Mouse (Mus musculus) forebrain, postnatal 0 days (tissue): ENCODE measurements at regions not wholly inside any gene's neighbourhood (a gene's known extent, or its start where the extent isn't known, plus 50 kb on each side); places are given as distances from the start of the nearest gene placed in this dataset.

Experiments used
- ATAC-seq: fragments of 200-750 bp; cut with Nextera tagmentation; 2 replicates; pipeline ENCODE4 v1.8.0; 2017; ENCODE audit warnings: mild to moderate bottlenecking, moderate library complexity
- DNase-seq: peaks from one replicate; pipeline ENCODE4 v3.0.0-alpha.2; 2015
- H3K27ac ChIP-seq: fragments of 300-500 bp; sonication (generic); 2 replicates; pipeline ENCODE4 v1.5.1; 2014; ENCODE audit warnings: low read depth, mild to moderate bottlenecking, antibody characterized with exemption, low read length, moderate library complexity, mixed read lengths
- H3K27me3 ChIP-seq: fragments of 300-500 bp; sonication (generic); 2 replicates; pipeline ENCODE4 v1.6.1; 2014; ENCODE audit warnings: mild to moderate bottlenecking, low read length, mixed read lengths; ENCODE audit not compliant: insufficient read depth
- H3K36me3 ChIP-seq: fragments of 300-500 bp; sonication (generic); 2 replicates; pipeline ENCODE4 v1.6.1; 2014; ENCODE audit warnings: mild to moderate bottlenecking, moderate library complexity; ENCODE audit not compliant: insufficient read depth
- H3K4me1 ChIP-seq: fragments of 300-500 bp; sonication (generic); 2 replicates; pipeline ENCODE4 v1.6.1; 2014; ENCODE audit warnings: antibody characterized with exemption; ENCODE audit not compliant: insufficient read depth
- H3K4me2 ChIP-seq: fragments of 300-500 bp; sonication (generic); 2 replicates; pipeline ENCODE4 v1.6.1; 2014; ENCODE audit warnings: low read depth, mild to moderate bottlenecking, moderate library complexity
- H3K4me3 ChIP-seq: fragments of 300-500 bp; sonication (generic); 2 replicates; pipeline ENCODE4 v1.5.1; 2014; ENCODE audit warnings: low read depth, low read length, mixed read lengths
- H3K9ac ChIP-seq: fragments of 300-500 bp; sonication (generic); 2 replicates; pipeline ENCODE4 v1.6.1; 2014; ENCODE audit warnings: mild to moderate bottlenecking
- H3K9me3 ChIP-seq: fragments of 300-500 bp; sonication (generic); 2 replicates; pipeline ENCODE4 v1.6.1; 2016; ENCODE audit warnings: low read length
- CTCF ChIP-seq: sonication (generic); IDR thresholded peaks from 2 replicates; pipeline ENCODE4 v1.5.1; 2016; ENCODE audit warnings: antibody characterized with exemption, control low read depth, low read depth
- WGBS: fragments of 180-500 bp; shearing (Covaris S2); extraction: QIAGEN DNeasy Blood & Tissue Kit; methylation state at CpG from one replicate; pipeline ENCODE4 v1.1.7; 2014; 5-methylcytosine and 5-hydroxymethylcytosine counted together

GRCm38 (mm10) chr8:30863017-30863416 is 2565.5 kb upstream of the 5930422O12Rik start:
- 12% methylated on average over 4 of the region's 4 CpGs for WGBS
- Histone ChIP-seq H3K9me3 (no peaks in the 10 kb centered on the region), H3K4me3 (no peak overlapping the region), H3K9ac (no peak overlapping the region), H3K27ac (no peak overlapping the region), H3K27me3 (no peaks in the 10 kb centered on the region), H3K4me2 (no peak overlapping the region), H3K36me3 (no peaks in the 10 kb centered on the region), H3K4me1 (no peaks in the 10 kb centered on the region)
- DNase-seq (peak; percentile 7), ATAC-seq (peak; percentile 58)
- no peak for TF ChIP-seq CTCF

- 69% methylated on average over 11 of the region's 11 CpGs for WGBS
- H3K4me2 ChIP-seq, result no peak overlapping the region
- no peaks in the 10 kb centered on the region for H3K9me3 ChIP-seq
- no peaks in the 10 kb centered on the region for H3K4me1 ChIP-seq
- H3K27me3 ChIP-seq, result no peaks in the 10 kb centered on the region
- no peak overlapping the region for H3K4me3 ChIP-seq
- H3K36me3 ChIP-seq, result no peaks in the 10 kb centered on the region
- no peak overlapping the region for H3K9ac ChIP-seq
- DNase-seq (peak; percentile 19), ATAC-seq (peak; percentile 48; the same call in 1 of the 2 replicates)
- no peak overlapping the region for H3K27ac ChIP-seq
- TF ChIP-seq CTCF, result no peak
Measured at GRCm38 (mm10) chr8:30906044-30906695, 2522.3 kb upstream of the 5930422O12Rik start.

- no peaks in the 10 kb centered on the region for H3K27me3 ChIP-seq
- WGBS, result 36% methylated on average over 5 of the region's 5 CpGs
- peak; percentile 34 for DNase-seq
Measured at GRCm38 (mm10) chr8:30913664-30914063, 2514.8 kb upstream of the 5930422O12Rik start.

GRCm38 (mm10) chr8:30915127-30915526 is 2513.4 kb upstream of the 5930422O12Rik start:
- H3K27me3 ChIP-seq, result no peaks in the 10 kb centered on the region
- H3K4me1 ChIP-seq, result peaks cover 3% of the 10 kb centered on the region; the same call in 1 of the 2 replicates
- TF ChIP-seq CTCF, result 0 out of 2 replicates have a peak, but pooled peaks have one; percentile 20
- ATAC-seq, result 0 out of 2 replicates have a peak, but pooled peaks have one; percentile 0
- DNase-seq, result no peak
- no peaks in the 10 kb centered on the region for H3K36me3 ChIP-seq
- H3K9ac ChIP-seq, result peak overlapping the region; percentile 63; the same call in 1 of the 2 replicates
- WGBS, result 57% methylated on average over 7 of the region's 7 CpGs
- no peaks in the 10 kb centered on the region for H3K9me3 ChIP-seq
- peak overlapping the region; percentile 66 for H3K4me2 ChIP-seq
- 0 out of 2 replicates have a peak overlapping the region, but pooled peaks have one; percentile 36 for H3K4me3 ChIP-seq
- H3K27ac ChIP-seq, result peak overlapping the region; percentile 80

More at GRCm38 (mm10) chr8:30913664-30914063, 2514.8 kb upstream of the 5930422O12Rik start:
- Histone ChIP-seq H3K4me2 (no peak overlapping the region), H3K4me1 (peaks cover 3% of the 10 kb centered on the region; the same call in 1 of the 2 replicates), H3K9me3 (no peaks in the 10 kb centered on the region), H3K36me3 (no peaks in the 10 kb centered on the region), H3K9ac (no peak overlapping the region), H3K27ac (no peak overlapping the region), H3K4me3 (no peak overlapping the region)
- no peak for TF ChIP-seq CTCF
- no peak for ATAC-seq

GRCm38 (mm10) chr8:30915601-30916171 is 2512.8 kb upstream of the 5930422O12Rik start:
- Histone ChIP-seq H3K4me3 (peak overlapping the region; percentile 36), H3K27me3 (no peaks in the 10 kb centered on the region), H3K4me2 (peak overlapping the region; percentile 66), H3K9ac (peak overlapping the region; percentile 63), H3K9me3 (no peaks in the 10 kb centered on the region), H3K36me3 (no peaks in the 10 kb centered on the region), H3K27ac (peak overlapping the region; percentile 80), H3K4me1 (peaks cover 3% of the 10 kb centered on the region; the same call in 1 of the 2 replicates)
- WGBS, result 5% methylated on average over 13 of the region's 13 CpGs
- peak; percentile 85 for ATAC-seq
- DNase-seq, result peak; percentile 83
- no peak for TF ChIP-seq CTCF

GRCm38 (mm10) chr8:30916184-30916751 is 2512.2 kb upstream of the 5930422O12Rik start:
- H3K27ac ChIP-seq, result peak overlapping the region; percentile 80
- H3K9me3 ChIP-seq, result no peaks in the 10 kb centered on the region
- no peaks in the 10 kb centered on the region for H3K27me3 ChIP-seq
- H3K4me2 ChIP-seq, result peak overlapping the region; percentile 66
- peak overlapping the region; percentile 63 for H3K9ac ChIP-seq
- no peak for TF ChIP-seq CTCF
- ATAC-seq (peak; percentile 81), DNase-seq (no peak)
- H3K36me3 ChIP-seq, result no peaks in the 10 kb centered on the region
- H3K4me3 ChIP-seq, result peak overlapping the region; percentile 36
- WGBS, result 3% methylated on average over 12 of the region's 12 CpGs
- peaks cover 3% of the 10 kb centered on the region; the same call in 1 of the 2 replicates for H3K4me1 ChIP-seq

GRCm38 (mm10) chr8:30921451-30921850 is 2507.1 kb upstream of the 5930422O12Rik start:
- DNase-seq (no peak), ATAC-seq (no peak)
- H3K36me3 ChIP-seq, result no peaks in the 10 kb centered on the region
- no peak overlapping the region for H3K4me3 ChIP-seq
- no peak for TF ChIP-seq CTCF
- 41% methylated on average over 12 of the region's 12 CpGs for WGBS
- H3K9me3 ChIP-seq, result no peaks in the 10 kb centered on the region
- no peak overlapping the region for H3K4me2 ChIP-seq
- H3K27me3 ChIP-seq, result no peaks in the 10 kb centered on the region
- peaks cover 9% of the 10 kb centered on the region; the same call in 1 of the 2 replicates for H3K4me1 ChIP-seq
- no peak overlapping the region for H3K27ac ChIP-seq
- H3K9ac ChIP-seq, result no peak overlapping the region
